Mouse (Mus musculus): ENCODE data around the gene Ints1.
"Not testable (repeated sequence)": the region's sequence is repeated elsewhere in the genome, so short reads cannot be mapped to it uniquely, and the experiment has no call there.

The Ints1 gene

GRCm38 (mm10) chr5:139756586-139756985 lies 18.9 kb downstream of the Ints1 start:
- DNase-seq (ENCODE audit: low spot score in 2 of 2) = no peak

- no peak for DNase-seq (ENCODE audit: low spot score in 2 of 2)
Observed at GRCm38 (mm10) chr5:139756135-139756534, 19.3 kb downstream of the Ints1 start.

GRCm38 (mm10) chr5:139754753-139755152 lies 20.7 kb downstream of the Ints1 start:
- DNase-seq (ENCODE audit: low spot score in 2 of 2) = peak; percentile 56 to 77

GRCm38 (mm10) chr5:139750535-139750934 lies 24.9 kb downstream of the Ints1 start:
- peak; percentile 79 to 83 for DNase-seq (ENCODE audit: low spot score in 2 of 2)

GRCm38 (mm10) chr5:139749413-139750125 lies 25.9 kb downstream of the Ints1 start:
- no peak for DNase-seq (ENCODE audit: low spot score in 2 of 2)

GRCm38 (mm10) chr5:139745771-139746170 lies 29.7 kb downstream of the Ints1 start:
- peak; percentile 62 to 80 for DNase-seq (ENCODE audit: low spot score in 2 of 2)

- not testable (repeated sequence) for DNase-seq (ENCODE audit: low spot score in 2 of 2)
Observed at GRCm38 (mm10) chr5:139742640-139743039, 32.8 kb downstream of the Ints1 start.

- DNase-seq (ENCODE audit: low spot score in 2 of 2) = peak in 1 of 2 experiments; percentile 88
Observed at GRCm38 (mm10) chr5:139738592-139739315, 36.7 kb downstream of the Ints1 start.

- DNase-seq (ENCODE audit: low spot score in 2 of 2) = peak; percentile 52 to 73
Observed at GRCm38 (mm10) chr5:139737841-139738591, 37.5 kb downstream of the Ints1 start.

GRCm38 (mm10) chr5:139736504-139736940 lies 39.0 kb downstream of the Ints1 start:
- no peak for DNase-seq (ENCODE audit: low spot score in 2 of 2)

GRCm38 (mm10) chr5:139735677-139736503 lies 39.6 kb downstream of the Ints1 start, which contains the start of gene Micall2:
Gene Micall2 (minus strand): TSS chr5:139736336.
- DNase-seq (ENCODE audit: low spot score in 2 of 2) = peak; percentile 98 to 99

GRCm38 (mm10) chr5:139734746-139735145 lies 40.7 kb downstream of the Ints1 start:
- peak; percentile 52 to 54 for DNase-seq (ENCODE audit: low spot score in 2 of 2)

GRCm38 (mm10) chr5:139734016-139734415 lies 41.5 kb downstream of the Ints1 start:
- peak; percentile 57 to 66 for DNase-seq (ENCODE audit: low spot score in 2 of 2)

- peak; percentile 56 to 67 for DNase-seq (ENCODE audit: low spot score in 2 of 2)
Observed at GRCm38 (mm10) chr5:139732634-139733107, 42.8 kb downstream of the Ints1 start.

- DNase-seq (ENCODE audit: low spot score in 2 of 2) = no peak
Observed at GRCm38 (mm10) chr5:139730712-139731486, 44.6 kb downstream of the Ints1 start.

GRCm38 (mm10) chr5:139727261-139727660 lies 48.2 kb downstream of the Ints1 start:
- no peak for DNase-seq (ENCODE audit: low spot score in 2 of 2)

GRCm38 (mm10) chr5:139726186-139726585 lies 49.3 kb downstream of the Ints1 start:
- DNase-seq (ENCODE audit: low spot score in 2 of 2) = no peak

- no peak for DNase-seq (ENCODE audit: low spot score in 2 of 2)
Observed at GRCm38 (mm10) chr5:139724336-139725116, 50.9 kb downstream of the Ints1 start.

GRCm38 (mm10) chr5:139723113-139723512 lies 52.4 kb downstream of the Ints1 start:
- DNase-seq (ENCODE audit: low spot score in 2 of 2) = no peak
